Mouse (Mus musculus): Measurements from ENCODE around the gene Nrros. TPM values are rescaled to one million over a fixed set of nuclear protein-coding genes. Genes with fewer than 3 reads are reported as not detected.

Nrros gene
- total RNA-seq, 4 experiments from 2014 or later, result 3.5 to 4.6 (median 3.5) TPM

- no peak for DNase-seq (ENCODE audit: low spot score)
These were observed 2.0 kb downstream of the Nrros start for GRCm38 (mm10) chr16:32163392-32163791.

GRCm38 (mm10) chr16:32160742-32161323 is 4.6 kb downstream of the Nrros start:
- DNase-seq (ENCODE audit: low spot score), result no peak

GRCm38 (mm10) chr16:32158966-32159365 is 6.4 kb downstream of the Nrros start:
- no peak for DNase-seq (ENCODE audit: low spot score)

GRCm38 (mm10) chr16:32157369-32157768 is 8.0 kb downstream of the Nrros start:
- DNase-seq (ENCODE audit: low spot score), result no peak

- DNase-seq (ENCODE audit: low spot score), result no peak
These were observed 8.7 kb downstream of the Nrros start for GRCm38 (mm10) chr16:32156719-32157118.

GRCm38 (mm10) chr16:32154437-32154836 is 11.0 kb downstream of the Nrros start:
- DNase-seq (ENCODE audit: low spot score), result no peak

GRCm38 (mm10) chr16:32153976-32154375 is 11.4 kb downstream of the Nrros start:
- DNase-seq (ENCODE audit: low spot score), result no peak

GRCm38 (mm10) chr16:32147589-32148207 is 17.7 kb downstream of the Nrros start:
- DNase-seq (ENCODE audit: low spot score), result no peak

- DNase-seq (ENCODE audit: low spot score), result no peak
These were observed 20.8 kb downstream of the Nrros start for GRCm38 (mm10) chr16:32144592-32144991.

- no peak for DNase-seq (ENCODE audit: low spot score)
These were observed 21.6 kb downstream of the Nrros start for GRCm38 (mm10) chr16:32143766-32144165.

GRCm38 (mm10) chr16:32138954-32139353 is 26.4 kb downstream of the Nrros start:
- no peak for DNase-seq (ENCODE audit: low spot score)

- DNase-seq (ENCODE audit: low spot score), result no peak
These were observed 29.5 kb downstream of the Nrros start for GRCm38 (mm10) chr16:32135842-32136357.

- DNase-seq (ENCODE audit: low spot score), result no peak
These were observed 32.2 kb downstream of the Nrros start for GRCm38 (mm10) chr16:32133148-32133547.

GRCm38 (mm10) chr16:32130190-32130826 is 35.1 kb downstream of the Nrros start:
- peak; percentile 65 for DNase-seq (ENCODE audit: low spot score)

- DNase-seq (ENCODE audit: low spot score), result no peak
These were observed 35.8 kb downstream of the Nrros start for GRCm38 (mm10) chr16:32129449-32130189.

GRCm38 (mm10) chr16:32127046-32127445 is 38.3 kb downstream of the Nrros start:
- no peak for DNase-seq (ENCODE audit: low spot score)

- DNase-seq (ENCODE audit: low spot score), result no peak
These were observed 40.0 kb downstream of the Nrros start for GRCm38 (mm10) chr16:32125364-32125763.

- no peak for DNase-seq (ENCODE audit: low spot score)
These were observed 40.7 kb downstream of the Nrros start for GRCm38 (mm10) chr16:32124444-32125335.

- no peak for DNase-seq (ENCODE audit: low spot score)
These were observed 41.4 kb downstream of the Nrros start for GRCm38 (mm10) chr16:32124020-32124419.

- DNase-seq (ENCODE audit: low spot score), result no peak
These were observed 44.9 kb downstream of the Nrros start for GRCm38 (mm10) chr16:32120454-32120853.

GRCm38 (mm10) chr16:32116186-32116585 is 49.2 kb downstream of the Nrros start:
- DNase-seq (ENCODE audit: low spot score), result no peak

Measured in heart, adult 8-10 months (tissue).